Mouse (Mus musculus): ENCODE data around the gene Prkd1.
A peak's percentile ranks its signal among the peaks of the same experiment; 100 is the strongest.

The Prkd1 gene

GRCm38 (mm10) chr12:50352404-50352803 is 296.5 kb downstream of the Prkd1 start:
- peak; percentile 76 for DNase-seq (ENCODE audit: low spot score)

- DNase-seq (ENCODE audit: low spot score): peak; percentile 23
These were observed 315.7 kb downstream of the Prkd1 start for GRCm38 (mm10) chr12:50333182-50333581.

GRCm38 (mm10) chr12:50314634-50315033 is 334.3 kb downstream of the Prkd1 start:
- peak; percentile 69 for DNase-seq (ENCODE audit: low spot score)

GRCm38 (mm10) chr12:50309276-50309675 is 339.6 kb downstream of the Prkd1 start:
- no peak for DNase-seq (ENCODE audit: low spot score)

- DNase-seq (ENCODE audit: low spot score): peak; percentile 76
These were observed 347.6 kb downstream of the Prkd1 start for GRCm38 (mm10) chr12:50301334-50301733.

GRCm38 (mm10) chr12:50296067-50296466 is 352.8 kb downstream of the Prkd1 start:
- DNase-seq (ENCODE audit: low spot score): peak; percentile 50

- peak; percentile 67 for DNase-seq (ENCODE audit: low spot score)
These were observed 353.3 kb downstream of the Prkd1 start for GRCm38 (mm10) chr12:50295549-50295948.

GRCm38 (mm10) chr12:50292834-50293233 is 356.1 kb downstream of the Prkd1 start:
- peak; percentile 41 for DNase-seq (ENCODE audit: low spot score)
